Mouse (Mus musculus): Measurements from ENCODE around the gene Gmpr2.

- no peak for TF ChIP-seq CTCF (IDR thresholded peaks at IDR 0.05; ENCODE audit: extremely low read depth, insufficient read depth, low read length)
- TF ChIP-seq POLR2A (IDR thresholded peaks at IDR 0.05; ENCODE audit: extremely low read depth, insufficient read depth, low read length), result no peak
Observed at GRCm38 (mm10) chr14:55727889-55728685, 56.3 kb downstream of the Gmpr2 start.

Measured in cortical plate, adult 2 months (tissue).